Mouse (Mus musculus) liver, embryonic 14.5 days (tissue): ENCODE results near the gene Gpr87.

Experiments used
- CTCF ChIP-seq: IDR thresholded peaks from 2 replicates; pipeline ENCODE4 v1.5.1; 2016; ENCODE audit warnings: antibody characterized with exemption, low read depth, control low read depth
- EP300 ChIP-seq: IDR thresholded peaks from 2 replicates; pipeline ENCODE4 v1.6.1; 2016; ENCODE audit warnings: antibody characterized with exemption, low read depth

DNA sequence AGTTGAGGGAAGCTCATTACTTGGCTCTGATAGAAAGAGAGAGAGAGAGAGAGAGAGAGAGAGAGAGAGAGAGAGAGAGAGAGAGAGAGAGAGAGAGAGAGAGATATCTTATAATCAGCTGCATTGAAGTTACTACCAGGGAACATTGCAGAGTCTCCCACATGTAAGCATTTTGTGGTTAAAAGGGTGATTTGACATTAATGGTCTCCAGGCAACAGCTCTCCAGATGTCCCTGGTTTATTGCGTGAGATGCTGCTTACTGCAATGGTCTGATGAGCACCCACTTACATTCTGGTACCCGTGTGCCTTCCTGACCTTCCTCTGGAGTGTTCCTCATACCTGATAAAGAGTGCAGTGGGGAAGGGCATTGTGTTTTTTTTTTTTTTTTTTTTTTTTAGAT, 40.0 kb downstream of the Gpr87 start:
- TF ChIP-seq CTCF (no peak), EP300 (no peak)
